Mouse (Mus musculus) embryonic facial prominence, embryonic 14.5 days (tissue): ENCODE results near the gene Prepl. TPM values are rescaled to one million over a fixed set of nuclear protein-coding genes. Genes with fewer than 3 reads are reported as not detected.

Experiments used
- ATAC-seq: fragments of 200-750 bp; cut with Nextera tagmentation; 2 replicates; pipeline ENCODE4 v1.8.0; 2017; ENCODE audit warnings: low read depth, moderate number of reproducible peaks, moderate TSS enrichment
- DNase-seq: peaks from one replicate; pipeline ENCODE4 v3.0.0-alpha.2; 2015; ENCODE audit warnings: low spot score
- H3K27ac ChIP-seq: fragments of 300-500 bp; sonication (generic); replicated peaks from 2 replicates; pipeline ENCODE4 v1.5.1; 2014; ENCODE audit warnings: low read depth, mild to moderate bottlenecking, low read length, moderate library complexity
- H3K27me3 ChIP-seq: fragments of 300-500 bp; sonication (generic); replicated peaks from 2 replicates; pipeline ENCODE4 v1.6.1; 2014; ENCODE audit warnings: low read length; ENCODE audit not compliant: control insufficient read depth, insufficient read depth
- H3K36me3 ChIP-seq: fragments of 300-500 bp; sonication (generic); 2 replicates; pipeline ENCODE4 v1.6.1; 2014; ENCODE audit warnings: low read length, mixed read lengths; ENCODE audit not compliant: control insufficient read depth, insufficient read depth
- H3K4me1 ChIP-seq: fragments of 300-500 bp; sonication (generic); 2 replicates; pipeline ENCODE4 v1.6.1; 2014; ENCODE audit warnings: antibody characterized with exemption, low read length; ENCODE audit not compliant: control insufficient read depth, insufficient read depth
- H3K4me2 ChIP-seq: fragments of 300-500 bp; sonication (generic); 2 replicates; pipeline ENCODE4 v1.6.1; 2014; ENCODE audit warnings: low read depth, mild to moderate bottlenecking, low read length, moderate library complexity, mixed read lengths
- H3K4me3 ChIP-seq: fragments of 300-500 bp; sonication (generic); 2 replicates; pipeline ENCODE4 v1.5.1; 2014; ENCODE audit warnings: low read depth, mild to moderate bottlenecking, low read length
- H3K9ac ChIP-seq: fragments of 300-500 bp; sonication (generic); 2 replicates; pipeline ENCODE4 v1.6.1; 2014; ENCODE audit warnings: low read depth, mild to moderate bottlenecking, low read length, moderate library complexity, mixed read lengths
- H3K9me3 ChIP-seq: fragments of 300-500 bp; sonication (generic); 2 replicates; pipeline ENCODE4 v1.6.1; 2016; ENCODE audit warnings: low read length; ENCODE audit not compliant: control insufficient read depth
- WGBS: fragments of 180-500 bp; shearing (Covaris S2); extraction: QIAGEN DNeasy Blood & Tissue Kit; methylation state at CpG from one replicate; pipeline ENCODE4 v1.1.7; 2014; 5-methylcytosine and 5-hydroxymethylcytosine counted together
- polyA plus RNA-seq: library from polyadenylated mRNA; unstranded; fragments of >200 nt; fragmentation: Nextera tagmentation; extraction: Ambion mirVana; gene quantifications from 2 replicates; pipeline ENCODE4 v1.2.1, GENCODE M21; 2014

The Prepl gene
- polyA plus RNA-seq, 1 experiment from 2014 or later, result 58.3 TPM

DNA sequence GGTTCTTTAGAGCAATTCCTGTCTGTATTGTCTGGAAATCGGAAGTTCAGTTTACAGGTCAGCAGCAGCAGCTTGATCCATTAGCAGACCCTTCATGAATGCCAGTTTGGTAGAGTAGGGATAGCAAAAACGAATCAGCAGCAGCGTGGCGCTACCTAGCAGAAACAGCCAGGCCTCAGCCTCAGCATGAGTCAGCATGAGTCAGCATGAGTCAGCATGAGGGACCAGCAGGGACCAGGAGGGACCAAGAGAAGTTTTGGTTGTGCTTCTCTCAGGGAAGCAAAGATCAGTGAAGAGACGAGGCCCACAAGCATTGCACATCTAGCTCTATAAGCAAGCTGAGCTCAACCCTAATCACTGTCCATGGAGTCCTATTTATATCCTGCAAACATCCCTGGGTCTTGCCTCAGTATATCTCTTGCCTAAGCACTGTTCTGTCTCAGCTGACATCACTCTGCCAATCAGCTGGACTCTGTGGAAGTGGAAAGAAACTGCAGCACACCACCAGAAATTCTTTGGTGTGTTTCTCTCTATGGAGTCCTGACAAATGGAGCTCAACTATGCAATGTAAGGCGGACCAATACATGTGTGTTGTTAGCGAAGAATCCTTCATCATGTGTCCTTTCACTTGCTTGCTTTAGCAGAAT, 8.8 kb upstream of the Prepl start:
- no peaks in the 10 kb centered on the region for H3K4me1 ChIP-seq
- no peaks in the 10 kb centered on the region for H3K27me3 ChIP-seq
- H3K9ac ChIP-seq, result no peak overlapping the region

DNA sequence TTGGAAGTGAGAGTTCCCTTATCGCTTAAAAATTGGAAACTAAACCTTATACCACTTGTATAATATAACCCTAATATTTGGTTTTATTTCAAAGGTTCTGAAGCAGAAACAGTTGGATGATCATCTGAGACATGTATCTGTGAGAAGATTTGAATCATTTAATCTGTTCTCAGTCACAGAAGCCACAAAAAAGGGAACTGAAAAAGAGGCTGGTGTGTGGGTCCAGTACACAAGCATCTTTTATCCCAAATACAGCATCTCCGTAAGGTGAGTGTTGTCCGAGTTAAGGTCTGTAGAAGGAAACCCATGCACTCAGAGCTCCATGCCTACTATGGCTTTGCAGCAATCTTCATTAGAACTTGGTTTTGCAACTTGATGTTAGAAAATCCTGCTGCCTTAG, 6.4 kb upstream of the Prepl start:
- DNase-seq (no peak), ATAC-seq (no peak)
- Histone ChIP-seq H3K9ac (no peak overlapping the region), H3K36me3 (peaks cover 22% of the 10 kb centered on the region), H3K27me3 (no peaks in the 10 kb centered on the region), H3K4me1 (no peaks in the 10 kb centered on the region), H3K4me3 (no peak overlapping the region), H3K27ac (no peak overlapping the region), H3K9me3 (peaks cover 4% of the 10 kb centered on the region), H3K4me2 (no peak overlapping the region)
- WGBS, result 94% methylated on average over 3 of the region's 3 CpGs

More for the DNA sequence above, 8.8 kb upstream of the Prepl start:
- DNase-seq, result no peak
- H3K4me3 ChIP-seq, result no peak overlapping the region
- H3K9me3 ChIP-seq, result peaks cover 4% of the 10 kb centered on the region
- H3K27ac ChIP-seq, result no peak overlapping the region
- peaks cover 22% of the 10 kb centered on the region for H3K36me3 ChIP-seq
- H3K4me2 ChIP-seq, result no peak overlapping the region
- no peak for ATAC-seq
- 89% methylated on average over 7 of the region's 7 CpGs for WGBS

DNA sequence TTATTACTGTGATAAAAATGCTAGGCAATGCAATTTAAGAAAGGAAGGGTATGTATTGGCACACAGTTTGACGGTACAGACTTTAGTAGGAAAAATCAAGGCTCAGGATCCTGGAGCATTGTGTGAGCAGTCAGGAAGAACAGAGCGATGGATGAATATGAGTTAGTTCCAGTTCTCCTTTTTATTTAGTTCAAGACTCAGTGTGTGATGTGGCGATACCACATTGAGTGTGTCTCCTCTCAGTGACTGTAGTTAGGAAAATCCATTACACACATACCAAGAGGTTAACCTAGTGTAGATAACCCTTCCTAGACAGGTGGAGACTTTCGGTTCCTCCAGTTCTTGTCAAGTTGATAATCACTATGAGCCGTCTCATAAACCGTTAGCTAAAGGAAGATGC, 1.7 kb upstream of the Prepl start:
- no peak for DNase-seq
- Histone ChIP-seq H3K27ac (no peak overlapping the region), H3K9ac (0 out of 2 replicates have a peak overlapping the region, but pooled peaks have one; percentile 82), H3K4me1 (0 out of 2 replicates have a peak, but pooled peaks cover 3% of the 10 kb centered on the region), H3K27me3 (no peaks in the 10 kb centered on the region), H3K9me3 (no peaks in the 10 kb centered on the region), H3K4me3 (peak overlapping the region; percentile 88; the same call in 1 of the 2 replicates), H3K4me2 (peak overlapping the region; percentile 89), H3K36me3 (no peaks in the 10 kb centered on the region)
- WGBS, result 89% methylated on average over 6 of the region's 6 CpGs
- no peak for ATAC-seq

DNA sequence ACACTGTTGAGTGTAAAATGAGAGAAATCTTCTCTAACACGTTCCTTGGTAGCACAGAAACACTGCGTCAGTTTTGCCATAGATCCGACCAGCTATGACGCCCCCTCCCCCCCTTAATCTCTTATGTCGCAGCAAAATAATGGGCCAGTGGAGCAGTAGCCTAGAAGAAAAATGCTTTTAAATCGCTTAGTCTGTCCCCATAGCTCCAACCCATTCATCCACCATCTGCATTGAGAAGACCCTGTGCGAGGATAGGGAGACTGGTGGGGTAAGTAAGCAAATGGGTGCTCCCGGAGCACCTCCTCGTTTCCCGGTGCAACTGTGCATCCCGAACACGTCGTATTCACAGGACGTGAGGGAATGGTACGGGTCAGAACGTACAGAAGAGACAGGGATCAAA, 420 bp downstream of the Prepl start:
- H3K27ac ChIP-seq, result peak overlapping the region; percentile 80
- H3K36me3 ChIP-seq, result no peaks in the 10 kb centered on the region
- no peak for ATAC-seq
- peak; percentile 11 for DNase-seq
- peak overlapping the region; percentile 89 for H3K4me2 ChIP-seq
- 0 out of 2 replicates have a peak, but pooled peaks cover 3% of the 10 kb centered on the region for H3K4me1 ChIP-seq
- peak overlapping the region; percentile 82 for H3K9ac ChIP-seq
- no peaks in the 10 kb centered on the region for H3K9me3 ChIP-seq
- under 1% methylated on average over 16 of the region's 16 CpGs for WGBS
- H3K4me3 ChIP-seq, result peak overlapping the region; percentile 88
- H3K27me3 ChIP-seq, result no peaks in the 10 kb centered on the region

DNA sequence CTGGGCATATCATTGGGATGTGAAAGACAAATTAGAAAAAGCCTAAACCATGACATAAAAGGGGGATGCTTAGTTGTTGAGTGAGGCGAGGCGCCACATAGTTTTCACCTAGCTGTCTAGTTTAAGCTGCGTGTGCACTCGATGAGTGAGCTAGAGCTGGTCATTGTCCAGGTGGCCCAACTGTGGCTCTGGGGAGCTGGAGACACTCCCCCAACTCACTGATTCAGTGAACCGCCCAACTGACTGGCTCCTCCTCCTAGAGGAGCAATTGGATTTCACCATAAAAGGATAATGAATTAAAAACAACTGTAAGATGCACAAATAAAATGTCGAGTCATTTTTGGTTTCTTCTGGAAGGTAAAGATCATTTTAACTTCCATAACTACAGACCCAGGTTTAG, 1.0 kb downstream of the Prepl start:
- Histone ChIP-seq H3K27me3 (no peaks in the 10 kb centered on the region), H3K9ac (0 out of 2 replicates have a peak overlapping the region, but pooled peaks have one; percentile 82), H3K36me3 (no peaks in the 10 kb centered on the region), H3K4me3 (peak overlapping the region; percentile 88), H3K4me2 (peak overlapping the region; percentile 89), H3K27ac (no peak overlapping the region), H3K9me3 (no peaks in the 10 kb centered on the region), H3K4me1 (0 out of 2 replicates have a peak, but pooled peaks cover 3% of the 10 kb centered on the region)
- DNase-seq, result peak; percentile 30
- ATAC-seq, result no peak
- 38% methylated on average over 6 of the region's 6 CpGs for WGBS

DNA sequence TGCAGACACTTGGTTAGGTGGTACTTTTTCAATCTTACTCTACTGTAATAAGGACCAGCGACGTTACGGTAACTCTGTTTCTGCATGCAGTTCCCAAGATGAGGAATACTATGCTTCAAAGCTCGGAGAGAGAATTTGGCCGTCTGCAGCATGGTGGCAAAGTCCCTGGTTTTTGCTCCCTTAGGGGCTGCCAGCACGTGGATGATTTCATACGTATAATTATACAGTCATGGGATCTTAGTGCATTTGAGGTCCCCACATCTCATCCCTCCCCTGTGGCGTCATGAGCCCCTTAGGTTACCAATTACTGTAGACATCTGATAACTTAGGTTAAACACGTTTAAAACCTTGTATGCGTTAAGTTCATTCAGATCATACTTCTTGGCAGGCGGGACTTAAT, 1.6 kb downstream of the Prepl start:
- WGBS, result 71% methylated on average over 11 of the region's 11 CpGs
- peak overlapping the region; percentile 89; the same call in 1 of the 2 replicates for H3K4me2 ChIP-seq
- 0 out of 2 replicates have a peak, but pooled peaks cover 3% of the 10 kb centered on the region for H3K4me1 ChIP-seq
- no peaks in the 10 kb centered on the region for H3K36me3 ChIP-seq
- DNase-seq, result peak; percentile 16
- ATAC-seq, result no peak
- H3K9ac ChIP-seq, result no peak overlapping the region
- no peaks in the 10 kb centered on the region for H3K9me3 ChIP-seq
- H3K27me3 ChIP-seq, result no peaks in the 10 kb centered on the region
- H3K4me3 ChIP-seq, result no peak overlapping the region
- H3K27ac ChIP-seq, result no peak overlapping the region

DNA sequence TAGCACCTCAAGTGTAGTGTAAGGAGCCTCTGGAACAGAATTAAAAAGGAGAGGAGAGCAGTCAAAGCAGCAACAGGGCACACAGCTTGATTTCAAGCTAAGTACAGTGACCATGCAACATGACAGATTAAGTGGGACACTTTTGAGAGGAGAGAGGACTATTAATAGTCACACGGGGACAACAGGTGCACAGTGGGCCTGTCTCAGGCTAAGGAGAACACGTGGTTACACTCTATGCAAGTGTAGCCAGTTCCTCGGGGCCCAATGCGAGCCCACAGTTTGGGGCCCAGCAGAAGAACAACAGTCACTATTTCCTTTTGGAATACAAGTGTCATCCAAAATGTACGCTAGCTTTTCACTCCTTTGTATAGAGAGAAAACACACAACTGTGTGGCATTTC, 2.5 kb downstream of the Prepl start:
- H3K9me3 ChIP-seq, result no peaks in the 10 kb centered on the region
- no peak overlapping the region for H3K4me3 ChIP-seq
- no peaks in the 10 kb centered on the region for H3K27me3 ChIP-seq
- H3K4me1 ChIP-seq, result 0 out of 2 replicates have a peak, but pooled peaks cover 3% of the 10 kb centered on the region
- no peak for ATAC-seq
- peaks cover 4% of the 10 kb centered on the region; the same call in 1 of the 2 replicates for H3K36me3 ChIP-seq
- DNase-seq, result peak; percentile 36
- no peak overlapping the region for H3K4me2 ChIP-seq
- H3K9ac ChIP-seq, result no peak overlapping the region
- 89% methylated on average over 5 of the region's 5 CpGs for WGBS
- no peak overlapping the region for H3K27ac ChIP-seq

DNA sequence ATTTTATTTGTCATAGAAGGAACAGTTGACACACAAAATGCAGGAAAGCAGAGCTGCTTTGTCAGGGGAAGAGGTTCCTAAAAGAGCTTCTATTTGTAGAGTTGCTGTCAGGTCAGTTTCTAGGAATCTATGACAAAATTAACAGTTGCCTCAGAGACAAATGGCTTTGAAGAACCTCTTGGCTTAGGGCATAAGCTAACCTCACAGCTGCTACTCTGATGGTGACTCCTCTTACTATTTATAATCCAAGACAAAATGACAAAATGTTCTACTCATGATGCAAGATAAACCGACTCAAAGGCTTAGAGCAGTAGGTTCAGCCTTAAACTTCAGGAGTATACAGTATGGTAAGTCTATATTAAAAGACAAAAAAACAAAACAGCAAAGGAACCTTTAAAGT, 3.5 kb downstream of the Prepl start:
- whole genome bisulfite sequencing, result 81% methylated on average over 1 of the region's 1 CpGs
- no peak overlapping the region for H3K9ac ChIP-seq
- no peak for ATAC-seq
- H3K27me3 ChIP-seq, result no peaks in the 10 kb centered on the region
- no peak overlapping the region for H3K4me2 ChIP-seq
- H3K36me3 ChIP-seq, result peaks cover 4% of the 10 kb centered on the region; the same call in 1 of the 2 replicates
- no peaks in the 10 kb centered on the region for H3K9me3 ChIP-seq
- H3K4me1 ChIP-seq, result 0 out of 2 replicates have a peak, but pooled peaks cover 3% of the 10 kb centered on the region
- no peak overlapping the region for H3K4me3 ChIP-seq
- no peak for DNase-seq
- H3K27ac ChIP-seq, result no peak overlapping the region

DNA sequence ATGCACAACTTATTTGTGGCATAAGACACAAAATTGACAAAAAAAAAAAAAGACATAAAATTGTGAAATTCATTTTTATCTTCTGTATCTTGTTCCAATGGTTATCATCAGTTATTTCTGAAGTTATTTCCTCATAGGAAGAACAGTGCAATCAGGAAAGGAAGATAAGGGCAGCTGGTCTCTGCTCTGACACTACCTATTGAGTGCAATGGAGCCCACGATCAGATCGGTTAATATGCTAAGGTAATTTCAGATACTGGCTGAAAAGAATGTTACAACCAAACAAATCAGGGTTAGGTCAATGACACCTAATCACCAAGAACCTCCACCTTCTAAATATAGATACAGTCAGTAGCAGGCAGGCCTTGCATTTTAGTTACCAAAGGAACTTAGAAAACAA, 4.7 kb downstream of the Prepl start:
- 85% methylated on average over 2 of the region's 2 CpGs for WGBS

More for the DNA sequence above, 4.7 kb downstream of the Prepl start:
- ATAC-seq (no peak), DNase-seq (no peak)
- Histone ChIP-seq H3K36me3 (peaks cover 12% of the 10 kb centered on the region), H3K9ac (no peak overlapping the region), H3K27ac (no peak overlapping the region), H3K27me3 (no peaks in the 10 kb centered on the region), H3K4me1 (0 out of 2 replicates have a peak, but pooled peaks cover 3% of the 10 kb centered on the region), H3K9me3 (no peaks in the 10 kb centered on the region), H3K4me2 (no peak overlapping the region), H3K4me3 (no peak overlapping the region)
